Mouse (Mus musculus) CH12.LX (cell line): ENCODE results near the gene Abcc3. TPM values are rescaled to one million over a fixed set of nuclear protein-coding genes. Genes with fewer than 3 reads are reported as not detected.

Source experiments
- DNase-seq: peaks from one replicate; pipeline ENCODE4 v3.0.0-alpha.2; 2013; ENCODE audit errors: extremely low read depth
- H3K27ac ChIP-seq: 2 replicates; pipeline ENCODE4 v1.5.1; 2012; ENCODE audit warnings: low read depth, mild to moderate bottlenecking, control low read depth, moderate library complexity; ENCODE audit not compliant: insufficient read depth
- H3K27me3 ChIP-seq: replicated peaks from 2 replicates; pipeline ENCODE3; 2012; ENCODE audit warnings: inconsistent platforms
- H3K36me3 ChIP-seq, 2 experiments: replicated peaks in 1 of 2; 2 replicates each; pipeline versions ENCODE3 to v1.6.1; 2012; ENCODE audit warnings: inconsistent platforms in 1 of 2, low read length in 1 of 2, mild to moderate bottlenecking in 1 of 2, mixed read lengths in 1 of 2, moderate library complexity in 1 of 2; ENCODE audit not compliant: control insufficient read depth in 1 of 2, insufficient read depth in 1 of 2
- H3K4me1 ChIP-seq, 2 experiments: 2 replicates each; pipeline ENCODE4 v1.6.1; 2012; ENCODE audit warnings: inconsistent platforms in 1 of 2, moderate library complexity in 1 of 2; ENCODE audit not compliant: insufficient read depth in 2 of 2, control insufficient read depth in 1 of 2
- H3K4me2 ChIP-seq: 2 replicates; pipeline ENCODE4 v1.6.1; 2012; ENCODE audit warnings: low read depth, mild to moderate bottlenecking, control low read depth; ENCODE audit not compliant: poor library complexity, insufficient read depth, severe bottlenecking
- H3K4me3 ChIP-seq, 3 experiments: fragments of 150-350 bp in 1 of 3; sonication (generic) in 1 of 3; replicated peaks in 1 of 3; 2 replicates each; pipeline versions ENCODE3 to v1.5.1; 2011 to 2012; ENCODE audit warnings: low read depth in 2 of 3, low read length in 2 of 3, mild to moderate bottlenecking in 2 of 3, moderate library complexity in 2 of 3, control low read depth in 1 of 3, improper control_type of control experiment in 1 of 3, inconsistent platforms in 1 of 3, mixed read lengths in 1 of 3; ENCODE audit not compliant: poor library complexity in 1 of 3
- H3K79me2 ChIP-seq: replicated peaks from 2 replicates; pipeline ENCODE4 v1.6.1; 2012; ENCODE audit warnings: mild to moderate bottlenecking, moderate library complexity; ENCODE audit not compliant: control insufficient read depth, poor library complexity, insufficient read depth, severe bottlenecking; ENCODE audit errors: extremely low read depth
- H3K9ac ChIP-seq: 2 replicates; pipeline ENCODE4 v1.6.1; 2012; ENCODE audit warnings: low read depth, mild to moderate bottlenecking, control low read depth, moderate library complexity; ENCODE audit not compliant: insufficient read depth
- H3K9me3 ChIP-seq: replicated peaks from 2 replicates; pipeline ENCODE3; 2012; ENCODE audit warnings: low read length, inconsistent platforms, mixed read lengths
- CHD2 ChIP-seq: IDR thresholded peaks from 2 replicates; pipeline ENCODE4 v1.6.1; 2011; ENCODE audit warnings: low read length, improper control_type of control experiment
- CTCF ChIP-seq, 2 experiments: IDR thresholded peaks in 1 of 2; conservative IDR thresholded peaks in 1 of 2; 2 replicates each; pipeline ENCODE4 v1.5.1; 2011 to 2012; ENCODE audit warnings: low read depth in 2 of 2, low read length in 2 of 2, improper control_type of control experiment in 1 of 2, inconsistent platforms in 1 of 2, mild to moderate bottlenecking in 1 of 2, moderate library complexity in 1 of 2
- ELF1 ChIP-seq: IDR thresholded peaks from 2 replicates; pipeline ENCODE4 v1.6.1; 2014; ENCODE audit warnings: low read depth, mild to moderate bottlenecking, inconsistent platforms, low read length, improper control_type of control experiment
- ETS1 ChIP-seq: conservative IDR thresholded peaks from 2 replicates; pipeline ENCODE4 v1.6.1; 2012; ENCODE audit warnings: low read depth, mild to moderate bottlenecking, inconsistent platforms, low read length, improper control_type of control experiment, moderate library complexity
- GABPA ChIP-seq: IDR thresholded peaks from 2 replicates; pipeline ENCODE4 v1.6.1; 2012; ENCODE audit warnings: low read depth, low read length, improper control_type of control experiment, inconsistent platforms; ENCODE audit not compliant: insufficient replicate concordance
- KAT2A ChIP-seq: IDR thresholded peaks from 2 replicates; pipeline ENCODE4 v1.6.1; 2012; ENCODE audit warnings: low read length, improper control_type of control experiment, inconsistent platforms; ENCODE audit not compliant: insufficient replicate concordance
- MAX ChIP-seq: IDR thresholded peaks from 2 replicates; pipeline ENCODE4 v1.6.1; 2011; ENCODE audit warnings: low read length, improper control_type of control experiment
- MAZ ChIP-seq: IDR thresholded peaks from 2 replicates; pipeline ENCODE4 v1.6.1; 2012; ENCODE audit warnings: low read depth, mild to moderate bottlenecking, inconsistent platforms, low read length, improper control_type of control experiment, moderate library complexity
- MXI1 ChIP-seq: IDR thresholded peaks from 2 replicates; pipeline ENCODE4 v1.6.1; 2011; ENCODE audit warnings: mild to moderate bottlenecking, low read depth, low read length, improper control_type of control experiment
- MYC ChIP-seq: IDR thresholded peaks from 2 replicates; pipeline ENCODE4 v1.6.1; 2011; ENCODE audit warnings: low read depth, mild to moderate bottlenecking, improper control_type of control experiment, low read length
- PAX5 ChIP-seq: IDR thresholded peaks from 2 replicates; pipeline ENCODE4 v1.6.1; 2012; ENCODE audit warnings: low read length, inconsistent platforms, mixed read lengths
- RCOR1 ChIP-seq: conservative IDR thresholded peaks from 2 replicates; pipeline ENCODE4 v1.6.1; 2012; ENCODE audit warnings: low read depth, mild to moderate bottlenecking, inconsistent platforms, low read length, improper control_type of control experiment
- SMC3 ChIP-seq: IDR thresholded peaks from 2 replicates; pipeline ENCODE4 v1.6.1; 2011; ENCODE audit warnings: low read depth, low read length, improper control_type of control experiment
- TCF12 ChIP-seq: IDR thresholded peaks from 2 replicates; pipeline ENCODE4 v1.6.1; 2014; ENCODE audit warnings: low read depth, mild to moderate bottlenecking, inconsistent platforms, low read length, improper control_type of control experiment
- UBTF ChIP-seq: IDR thresholded peaks from 2 replicates; pipeline ENCODE4 v1.6.1; 2012; ENCODE audit warnings: low read depth, mild to moderate bottlenecking, inconsistent platforms, low read length, improper control_type of control experiment, moderate library complexity
- USF2 ChIP-seq: conservative IDR thresholded peaks from 2 replicates; pipeline ENCODE4 v1.6.1; 2011; ENCODE audit warnings: low read depth, low read length, improper control_type of control experiment
- ZKSCAN1 ChIP-seq: IDR thresholded peaks from 2 replicates; pipeline ENCODE4 v1.6.1; 2012; ENCODE audit warnings: low read depth, inconsistent platforms, low read length, improper control_type of control experiment, borderline replicate concordance
- dilution Hi-C: fragments of 300-500 bp; cut with MboI; formaldehyde crosslinking; loops from 2 replicates; pipeline ENCODE4 v1.14.3; 2020; ENCODE audit warnings: low sequenced_read_pairs; ENCODE audit not compliant: extremely low pct_unique_long_range_greater_than_20kb, extremely low pct_ligation_motif_present
- in situ Hi-C: fragments of 300-500 bp; cut with MboI; formaldehyde crosslinking; loops from 3 replicates; pipeline ENCODE4 v1.14.3; 2019; ENCODE audit warnings: low sequenced_read_pairs, low pct_ligation_motif_present, low pct_unique_long_range_greater_than_20kb, mixed read lengths
- polyA plus RNA-seq: library from polyadenylated mRNA; unstranded; fragments of >175 nt; gene quantifications from 2 replicates; pipeline ENCODE4 v1.2.1, GENCODE M21; 2012; ENCODE audit warnings: low read depth; ENCODE audit not compliant: insufficient read length
- total RNA-seq, 2 experiments: library from RNA; depleted of rRNA; stranded (reverse); fragments of 300-350 nt in 1 of 2; fragments of >200 nt in 1 of 2; gene quantifications; 2 replicates each; pipeline ENCODE4 v1.2.3; 2012 to 2014

Gene Abcc3
- total and polyA plus RNA-seq, 3 experiments, result 0.21 to 0.66 (median 0.40) TPM

GRCm38 (mm10) chr11:94429011-94429651, 36.3 kb upstream of the Abcc3 start:
- peaks cover 18% of the 10 kb centered on the region for H3K27me3 ChIP-seq
- dilution Hi-C loops, result no loop called here

GRCm38 (mm10) chr11:94428091-94428835, 35.5 kb upstream of the Abcc3 start:
- H3K27me3 ChIP-seq, result peaks cover 13% of the 10 kb centered on the region
- no peak overlapping the region for H3K9ac ChIP-seq
- no peaks in the 10 kb centered on the region for H3K9me3 ChIP-seq
- H3K27ac ChIP-seq, result no peak overlapping the region
- H3K79me2 ChIP-seq, result no peaks in the 10 kb centered on the region
- DNase-seq, result no peak
- no peaks in the 10 kb centered on the region for H3K36me3 ChIP-seq
- no peak overlapping the region for H3K4me3 ChIP-seq
- TF ChIP-seq PAX5 (no peak), UBTF (no peak)
- in situ Hi-C loops (no loop called here), dilution Hi-C loops (no loop called here)
- peaks cover 19 to 59% of the 10 kb centered on the region in 2 experiments for H3K4me1 ChIP-seq
- no peak overlapping the region for H3K4me2 ChIP-seq

More at GRCm38 (mm10) chr11:94429011-94429651, 36.3 kb upstream of the Abcc3 start:
- Histone ChIP-seq H3K9ac (no peak overlapping the region), H3K4me1 (peaks cover 15 to 52% of the 10 kb centered on the region in 2 experiments), H3K9me3 (no peaks in the 10 kb centered on the region), H3K79me2 (no peaks in the 10 kb centered on the region), H3K27ac (no peak overlapping the region), H3K4me2 (no peak overlapping the region), H3K4me3 (no peak overlapping the region), H3K36me3 (no peaks in the 10 kb centered on the region)
- no peak for TF ChIP-seq USF2
- TF ChIP-seq TCF12, result 0 out of 2 replicates have a peak, but pooled peaks have one; percentile 11
- peak; percentile 29; the same call in 1 of the 2 replicates for TF ChIP-seq CHD2
- DNase-seq, result no peak
- in situ Hi-C loops, result no loop called here

GRCm38 (mm10) chr11:94425656-94426055, 32.9 kb upstream of the Abcc3 start:
- Histone ChIP-seq H3K27ac (no peak overlapping the region), H3K27me3 (no peaks in the 10 kb centered on the region), H3K79me2 (no peaks in the 10 kb centered on the region), H3K36me3 (no peaks in the 10 kb centered on the region), H3K4me3 (no peak overlapping the region), H3K4me1 (peaks cover 31 to 79% of the 10 kb centered on the region in 2 experiments), H3K4me2 (no peak overlapping the region), H3K9ac (no peak overlapping the region), H3K9me3 (no peaks in the 10 kb centered on the region)
- dilution Hi-C loops, result no loop called here
- no peak for DNase-seq
- in situ Hi-C loops, result no loop called here
- no peak for TF ChIP-seq ELF1
- TF ChIP-seq UBTF, result no peak
- no peak for TF ChIP-seq MAZ
- TF ChIP-seq SMC3, result no peak
- no peak for TF ChIP-seq ZKSCAN1
- TF ChIP-seq GABPA, result no peak
- TF ChIP-seq MAX, result no peak
- TF ChIP-seq MYC, result no peak
- TF ChIP-seq CTCF (conservative IDR thresholded peaks at IDR 0.05 in 1 of 2, IDR thresholded peaks at IDR 0.05 in 1 of 2; ENCODE audit: low read depth in 2 of 2, low read length in 2 of 2), result no peak
- no peak for TF ChIP-seq RCOR1
- no peak for TF ChIP-seq KAT2A
- TF ChIP-seq MXI1, result no peak
- no peak for TF ChIP-seq ETS1
